Mouse (Mus musculus) forebrain, embryonic 13.5 days (tissue): ENCODE data around the gene Ucn. TPM values are rescaled to one million over a fixed set of nuclear protein-coding genes. Genes with fewer than 3 reads are reported as not detected.

Experiments used
- ATAC-seq: fragments of 200-750 bp; cut with Nextera tagmentation; 2 replicates; pipeline ENCODE4 v1.8.0; 2017
- H3K27ac ChIP-seq: fragments of 300-500 bp; sonication (generic); 2 replicates; pipeline ENCODE4 v1.5.1; 2015; ENCODE audit warnings: inconsistent platforms, mild to moderate bottlenecking, moderate library complexity
- H3K27me3 ChIP-seq: fragments of 300-500 bp; sonication (generic); 2 replicates; pipeline ENCODE4 v1.6.1; 2015; ENCODE audit warnings: mild to moderate bottlenecking, inconsistent platforms
- H3K36me3 ChIP-seq: fragments of 300-500 bp; sonication (generic); 2 replicates; pipeline ENCODE4 v1.6.1; 2015; ENCODE audit warnings: mild to moderate bottlenecking, inconsistent platforms; ENCODE audit not compliant: poor library complexity, severe bottlenecking
- H3K4me1 ChIP-seq: fragments of 300-500 bp; sonication (generic); 2 replicates; pipeline ENCODE4 v1.6.1; 2015; ENCODE audit warnings: inconsistent platforms
- H3K4me2 ChIP-seq: fragments of 300-500 bp; sonication (generic); 2 replicates; pipeline ENCODE4 v1.6.1; 2015; ENCODE audit warnings: inconsistent platforms, mild to moderate bottlenecking, moderate library complexity
- H3K4me3 ChIP-seq: fragments of 300-500 bp; sonication (generic); 2 replicates; pipeline ENCODE4 v1.5.1; 2015; ENCODE audit warnings: mild to moderate bottlenecking, inconsistent platforms
- H3K9ac ChIP-seq: fragments of 300-500 bp; sonication (generic); 2 replicates; pipeline ENCODE4 v1.6.1; 2015; ENCODE audit warnings: mild to moderate bottlenecking, inconsistent platforms
- H3K9me3 ChIP-seq: fragments of 300-500 bp; sonication (generic); replicated peaks from 2 replicates; pipeline ENCODE4 v1.6.1; 2016; ENCODE audit warnings: inconsistent platforms
- WGBS: fragments of 180-500 bp; shearing (Covaris S2); methylation state at CpG from one replicate; pipeline ENCODE4 v1.1.7; 2015; 5-methylcytosine and 5-hydroxymethylcytosine counted together
- polyA plus RNA-seq: library from polyadenylated mRNA; unstranded; fragments of >200 nt; fragmentation: Nextera tagmentation; extraction: Ambion mirVana; gene quantifications from 2 replicates; pipeline ENCODE4 v1.2.1, GENCODE M21; 2015

Gene Ucn
- not detected in 2 replicates for polyA plus RNA-seq

DNA sequence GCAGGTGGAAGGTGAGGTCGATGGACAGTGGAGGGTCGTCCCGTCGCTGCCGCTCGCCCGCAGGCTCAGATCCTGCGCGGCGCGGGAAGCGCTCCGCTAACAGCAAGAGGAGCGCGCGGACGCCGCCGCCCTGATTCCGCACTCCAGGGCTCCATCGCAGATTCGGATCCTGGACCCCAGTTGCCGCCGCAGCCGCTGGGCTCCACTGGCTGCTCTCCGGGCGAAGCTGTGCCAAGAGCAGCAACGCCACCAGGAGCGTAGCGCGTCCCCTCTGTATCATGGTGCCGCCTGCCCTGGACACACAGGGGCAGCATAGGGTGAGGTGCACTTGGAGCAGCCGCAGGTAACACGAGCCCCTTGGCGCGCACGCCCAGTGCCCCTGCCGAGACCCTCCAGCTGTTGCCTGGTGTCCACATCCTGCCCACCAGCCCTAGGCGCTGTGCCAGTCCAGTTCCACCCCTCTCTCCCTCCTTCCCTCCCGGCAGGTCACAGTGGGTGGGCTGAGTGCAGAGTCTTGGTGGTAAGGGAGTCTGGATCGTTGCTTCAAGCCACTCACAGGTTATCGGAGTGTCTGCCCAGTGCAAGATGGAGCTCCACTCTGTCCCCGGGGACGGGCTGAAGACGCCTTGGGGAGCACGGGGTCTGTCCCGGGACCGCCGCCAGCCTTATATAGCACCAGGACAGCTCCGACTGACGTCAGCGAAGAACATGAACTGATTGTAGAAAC, at the start of gene Ucn:
Gene Ucn (minus strand): TSS at position 589 of the 727 bp plus-strand sequence.
- H3K36me3 ChIP-seq: peaks cover 13% of the 10 kb centered on the region
- H3K9me3 ChIP-seq: no peaks in the 10 kb centered on the region
- H3K27ac ChIP-seq: no peak within 1 kb of the TSS
- H3K27me3 ChIP-seq: peaks cover 67% of the 10 kb centered on the region
- H3K4me1 ChIP-seq: peaks cover 20% of the 10 kb centered on the region
- ATAC-seq: no peak
- H3K4me2 ChIP-seq: peak within 1 kb of the TSS; percentile 52
- WGBS: 1% methylated on average over 48 of the region's 52 CpGs
- H3K9ac ChIP-seq: peak within 1 kb of the TSS; percentile 8; the same call in 1 of the 2 replicates
- peak within 1 kb of the TSS; percentile 27 for H3K4me3 ChIP-seq

DNA sequence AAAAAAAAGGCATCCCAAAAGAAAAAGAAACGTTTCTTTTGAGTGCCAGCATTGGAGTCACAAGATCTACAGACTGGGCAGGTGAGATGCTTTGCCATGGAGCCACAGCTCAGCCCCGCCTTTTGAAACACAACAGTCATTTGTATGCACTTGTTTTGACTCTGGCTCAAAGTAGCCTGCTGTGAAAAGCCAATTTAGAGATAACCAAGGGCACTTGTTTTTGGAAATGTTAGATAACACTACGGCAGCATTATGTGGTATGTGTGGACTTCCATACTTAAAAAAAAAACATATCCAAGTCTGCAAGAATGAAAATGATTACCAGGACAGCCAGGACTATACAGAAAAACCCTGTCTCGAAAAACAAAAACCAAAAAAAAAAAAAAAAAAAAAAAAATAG, 45.0 kb upstream of the Ucn start:
- ATAC-seq: no peak
- 64% methylated on average over 4 of the region's 4 CpGs for WGBS
- no peaks in the 10 kb centered on the region for H3K9me3 ChIP-seq
- H3K27me3 ChIP-seq: no peaks in the 10 kb centered on the region
- no peak overlapping the region for H3K4me2 ChIP-seq
- H3K27ac ChIP-seq: no peak overlapping the region
- no peak overlapping the region for H3K9ac ChIP-seq
- no peak overlapping the region for H3K4me3 ChIP-seq
- peaks cover 21% of the 10 kb centered on the region for H3K36me3 ChIP-seq
- peaks cover 11% of the 10 kb centered on the region for H3K4me1 ChIP-seq

DNA sequence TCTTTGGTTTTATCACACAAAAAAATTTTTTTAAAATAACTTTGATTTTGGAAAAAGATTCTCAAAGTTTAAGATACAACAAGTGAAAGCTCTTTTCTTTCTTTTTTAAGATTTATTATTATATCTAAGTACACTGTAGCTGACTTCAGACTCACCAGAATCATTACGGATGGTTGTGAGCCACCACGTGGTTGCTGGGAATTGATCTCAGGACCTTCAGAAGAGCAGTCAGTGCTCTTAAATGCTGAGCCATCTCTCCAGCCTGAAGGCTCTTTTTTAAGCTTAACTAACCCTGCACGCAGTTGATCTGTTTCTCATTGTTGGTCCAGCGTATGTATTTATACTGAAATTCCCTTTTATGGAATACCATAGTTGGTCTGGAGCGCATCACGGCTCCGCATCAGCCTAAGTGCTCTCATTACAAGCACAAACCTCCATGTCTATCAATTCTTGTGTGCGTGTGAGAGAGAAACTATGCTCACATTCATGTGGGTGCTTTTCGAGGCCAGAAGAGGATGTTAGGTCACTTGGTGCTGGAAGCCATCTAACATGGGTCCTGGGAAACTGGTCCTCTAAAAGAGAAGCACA, 42.6 kb upstream of the Ucn start:
- Histone ChIP-seq H3K9me3 (no peaks in the 10 kb centered on the region), H3K9ac (no peak overlapping the region), H3K36me3 (0 out of 2 replicates have a peak, but pooled peaks cover 6% of the 10 kb centered on the region), H3K4me2 (no peak overlapping the region), H3K4me3 (no peak overlapping the region), H3K27ac (no peak overlapping the region), H3K4me1 (peaks cover 30% of the 10 kb centered on the region), H3K27me3 (no peaks in the 10 kb centered on the region)
- ATAC-seq: no peak
- 93% methylated on average over 9 of the region's 9 CpGs for WGBS

DNA sequence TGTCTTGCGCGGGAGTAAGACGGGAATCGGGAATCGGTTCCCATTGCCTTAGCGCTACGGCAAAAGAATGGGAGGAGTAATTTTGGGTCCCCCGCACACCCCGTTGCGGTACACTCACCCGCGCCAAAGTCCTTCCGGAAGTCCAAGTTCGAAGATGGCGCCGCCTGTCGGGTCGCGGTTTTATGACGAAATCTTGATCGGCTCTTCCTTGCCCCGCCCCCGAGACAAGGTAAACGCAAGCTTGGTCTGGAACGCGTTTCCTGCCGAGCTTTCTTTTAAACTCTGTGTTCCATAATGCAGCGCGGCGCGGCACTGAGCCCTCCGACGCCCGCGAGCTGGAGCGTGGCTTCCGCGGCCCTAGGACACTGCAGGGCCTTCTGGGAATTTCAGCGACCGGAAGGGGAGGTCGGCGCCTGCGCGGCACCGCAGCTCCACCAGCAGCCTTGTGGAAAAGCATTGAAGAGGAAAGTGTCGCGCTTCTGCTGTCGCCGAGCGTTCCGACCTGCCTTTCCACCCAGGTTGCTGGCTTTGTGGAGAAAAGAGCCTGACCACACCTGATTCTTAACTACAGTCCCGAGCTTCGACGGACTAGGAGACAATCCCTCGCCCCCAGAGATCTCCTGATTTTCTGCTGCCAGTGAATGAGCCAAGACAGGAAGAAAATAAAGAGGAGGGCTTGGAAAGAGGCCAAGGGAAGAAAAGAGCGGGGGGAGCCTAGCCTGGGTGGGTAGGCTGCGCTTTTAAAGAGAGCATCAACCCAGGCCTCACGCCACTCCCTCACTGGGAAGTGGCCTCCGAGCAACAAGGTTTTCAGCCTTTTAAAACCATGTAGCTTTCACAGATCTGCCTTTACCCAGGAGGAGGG, 41.4 kb upstream of the Ucn start, which contains the start of the genes Gm29609 and Gtf3c2:
Gene Gm29609 (minus strand): TSS at position 146 of the 865 bp plus-strand sequence.
Gene Gtf3c2 (minus strand): TSS at position 379 of the 865 bp plus-strand sequence.
- Histone ChIP-seq H3K4me1 (peaks cover 30% of the 10 kb centered on the region), H3K9ac (peak within 1 kb of the TSS; percentile 82), H3K4me2 (peak within 1 kb of the TSS; percentile 92), H3K27me3 (no peaks in the 10 kb centered on the region), H3K27ac (peak within 1 kb of the TSS; percentile 99), H3K4me3 (peak within 1 kb of the TSS; percentile 93), H3K36me3 (0 out of 2 replicates have a peak, but pooled peaks cover 6% of the 10 kb centered on the region), H3K9me3 (no peaks in the 10 kb centered on the region)
- peak; percentile 98 for ATAC-seq
- WGBS: under 1% methylated on average over 59 of the region's 59 CpGs

DNA sequence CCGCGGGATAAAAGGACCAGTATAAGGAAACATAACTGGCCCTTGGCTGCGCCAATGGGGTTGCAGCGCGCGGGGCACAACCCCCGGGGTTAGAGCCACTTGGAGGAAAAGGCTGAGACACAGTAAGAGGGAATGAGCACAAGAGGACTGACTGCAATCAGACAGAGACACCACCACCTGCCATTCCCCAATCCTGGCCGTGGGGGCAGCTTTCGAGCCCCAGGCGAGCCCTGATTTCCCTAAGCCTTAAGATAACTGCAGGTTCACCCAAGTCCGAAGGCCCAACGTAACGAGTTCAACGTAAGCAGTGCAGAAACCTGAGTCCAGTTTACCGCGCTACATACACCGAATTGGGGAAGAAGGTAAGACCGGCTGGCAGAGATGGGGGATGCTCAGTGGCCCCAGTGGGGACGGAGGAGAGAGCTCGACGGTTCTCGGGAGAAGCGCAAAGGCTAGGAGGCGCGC, 40.7 kb upstream of the Ucn start:
- H3K4me1 ChIP-seq: peaks cover 30% of the 10 kb centered on the region
- H3K4me3 ChIP-seq: peak overlapping the region; percentile 93
- H3K4me2 ChIP-seq: peak overlapping the region; percentile 92
- peaks cover 10% of the 10 kb centered on the region; the same call in 1 of the 2 replicates for H3K36me3 ChIP-seq
- under 1% methylated on average over 25 of the region's 25 CpGs for WGBS
- ATAC-seq: peak; percentile 68; the same call in 1 of the 2 replicates
- peak overlapping the region; percentile 99 for H3K27ac ChIP-seq
- peak overlapping the region; percentile 82 for H3K9ac ChIP-seq
- H3K9me3 ChIP-seq: no peaks in the 10 kb centered on the region
- H3K27me3 ChIP-seq: no peaks in the 10 kb centered on the region

DNA sequence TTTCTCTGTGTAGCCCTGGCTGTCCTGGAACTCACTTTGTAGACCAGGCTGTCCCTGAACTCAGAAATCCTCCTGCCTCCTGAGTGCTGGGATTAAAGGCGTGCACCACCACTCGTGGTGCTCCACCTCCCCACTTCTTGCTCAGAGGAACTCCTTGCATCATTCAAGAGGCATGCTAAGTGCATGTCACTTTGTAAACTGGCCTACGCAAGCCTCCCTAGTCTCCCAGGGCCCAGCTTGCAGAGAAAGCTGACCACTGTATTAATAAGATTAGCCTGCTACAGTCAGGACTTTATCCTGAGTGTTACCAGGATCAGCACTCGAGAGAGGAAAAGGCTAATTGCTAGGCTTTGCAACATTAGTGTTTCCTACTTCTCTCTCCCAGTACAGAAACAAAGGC, 30.0 kb upstream of the Ucn start:
- Histone ChIP-seq H3K9me3 (no peaks in the 10 kb centered on the region), H3K9ac (no peak overlapping the region), H3K27ac (no peak overlapping the region), H3K27me3 (no peaks in the 10 kb centered on the region), H3K36me3 (peaks cover 97% of the 10 kb centered on the region), H3K4me3 (no peak overlapping the region), H3K4me1 (no peaks in the 10 kb centered on the region), H3K4me2 (no peak overlapping the region)
- WGBS: 95% methylated on average over 4 of the region's 4 CpGs
- ATAC-seq: no peak

DNA sequence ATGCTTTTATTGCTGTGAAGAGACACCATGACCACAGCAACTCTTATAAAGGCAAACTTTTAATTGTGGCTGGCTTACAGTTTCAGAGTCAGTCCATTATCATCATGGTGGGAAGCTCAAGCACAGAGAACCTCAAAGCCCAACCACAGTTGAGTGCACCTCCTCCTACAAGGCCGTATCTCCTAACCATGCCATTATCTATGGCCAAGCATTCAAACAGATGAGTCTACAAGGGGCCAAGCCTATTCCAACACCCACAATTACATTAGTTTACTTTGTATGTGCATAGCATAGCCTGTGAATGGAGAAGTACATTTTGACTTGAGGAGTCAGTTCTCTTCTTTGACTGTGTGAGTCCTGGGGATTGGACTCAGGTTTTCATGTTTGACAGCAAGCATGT, 26.2 kb upstream of the Ucn start:
- H3K9me3 ChIP-seq: no peaks in the 10 kb centered on the region
- no peak overlapping the region for H3K27ac ChIP-seq
- H3K4me1 ChIP-seq: no peaks in the 10 kb centered on the region
- H3K4me3 ChIP-seq: no peak overlapping the region
- H3K27me3 ChIP-seq: no peaks in the 10 kb centered on the region
- peaks cover 90% of the 10 kb centered on the region for H3K36me3 ChIP-seq
- no peak overlapping the region for H3K9ac ChIP-seq
- 95% methylated on average over 1 of the region's 1 CpGs for WGBS
- no peak for ATAC-seq
- no peak overlapping the region for H3K4me2 ChIP-seq

DNA sequence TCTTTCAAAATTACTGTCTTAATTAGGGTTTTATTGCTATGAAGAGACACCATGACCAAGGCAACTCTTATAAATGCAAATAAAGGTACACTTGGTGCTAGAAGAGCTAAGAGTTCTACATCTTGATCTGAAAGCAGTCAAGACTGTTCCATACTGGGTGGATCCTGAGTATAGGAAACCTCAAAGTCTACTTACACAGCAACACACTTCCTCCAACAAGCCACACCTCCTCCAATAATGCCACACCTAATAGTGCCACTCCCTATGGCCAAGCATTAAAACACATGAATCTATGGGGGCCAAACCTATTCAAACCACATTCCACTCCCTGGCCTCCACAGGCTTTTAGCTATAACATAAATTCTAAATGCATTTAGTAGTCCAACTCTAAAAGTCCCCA, 23.8 kb upstream of the Ucn start:
- ATAC-seq: no peak
- Histone ChIP-seq H3K27me3 (no peaks in the 10 kb centered on the region), H3K4me3 (no peak overlapping the region), H3K4me2 (no peak overlapping the region), H3K9me3 (no peaks in the 10 kb centered on the region), H3K4me1 (no peaks in the 10 kb centered on the region), H3K27ac (no peak overlapping the region), H3K36me3 (peaks cover 90% of the 10 kb centered on the region), H3K9ac (no peak overlapping the region)

DNA sequence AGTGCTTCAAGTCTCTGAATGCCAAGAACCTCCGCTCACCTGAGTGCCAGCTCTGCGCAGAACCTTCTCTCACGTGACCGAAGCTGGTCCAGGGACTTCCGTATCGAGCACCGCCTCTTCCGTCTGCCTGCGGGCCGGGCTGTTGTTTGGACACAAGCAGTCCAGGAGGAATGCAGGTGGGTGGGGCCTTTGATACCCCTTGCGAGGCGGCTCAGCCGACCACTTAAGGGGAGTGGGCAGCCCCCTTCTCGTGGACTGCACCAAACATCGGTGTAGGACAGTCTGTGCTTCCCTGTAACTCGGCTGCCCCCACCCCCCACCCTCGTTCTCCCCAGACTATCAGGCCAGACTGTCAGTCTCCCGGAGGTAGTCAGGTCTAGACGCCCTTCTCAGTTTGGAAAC, 15.5 kb upstream of the Ucn start, which contains the start of gene Mpv17:
Gene Mpv17 (minus strand): TSS at position 100 of the 402 bp plus-strand sequence.
- Histone ChIP-seq H3K36me3 (peaks cover 41% of the 10 kb centered on the region), H3K4me2 (peak within 1 kb of the TSS; percentile 79), H3K9me3 (no peaks in the 10 kb centered on the region), H3K27me3 (no peaks in the 10 kb centered on the region), H3K27ac (peak within 1 kb of the TSS; percentile 51; the same call in 1 of the 2 replicates), H3K4me1 (peaks cover 14% of the 10 kb centered on the region), H3K4me3 (peak within 1 kb of the TSS; percentile 56), H3K9ac (peak within 1 kb of the TSS; percentile 72)
- peak; percentile 96 for ATAC-seq
- WGBS: under 1% methylated on average over 19 of the region's 19 CpGs

DNA sequence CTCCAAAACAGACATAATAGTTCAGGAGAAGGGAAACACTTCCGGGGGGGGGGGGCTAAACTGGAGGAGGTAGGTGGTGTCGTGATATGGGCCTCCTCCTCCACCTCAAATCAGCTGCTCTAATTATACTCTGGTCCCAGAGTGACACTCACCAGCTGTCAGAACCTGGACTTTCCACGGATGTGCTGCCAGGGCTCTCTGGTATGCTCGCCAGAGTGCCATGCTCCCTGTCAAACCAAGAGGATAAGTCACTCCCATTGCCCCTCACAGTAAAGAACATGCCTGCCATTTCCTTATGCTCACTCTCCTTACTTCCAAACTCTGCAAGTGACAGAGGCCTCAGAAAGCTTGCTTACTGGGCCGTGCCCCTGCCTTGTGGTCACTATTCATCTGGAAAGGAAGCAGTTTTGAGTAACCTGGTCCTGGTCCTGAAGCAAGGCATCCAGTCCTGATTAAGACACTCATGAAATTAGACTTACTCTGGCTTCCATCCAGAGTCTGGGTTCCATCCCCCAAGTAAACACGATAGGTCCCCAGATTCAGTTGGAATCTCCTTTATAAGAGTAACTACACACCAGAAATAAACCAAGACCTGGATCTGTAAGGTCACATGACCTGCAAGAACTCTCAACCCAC, 15.0 kb upstream of the Ucn start:
- peak; percentile 16 for ATAC-seq
- Histone ChIP-seq H3K27ac (no peak overlapping the region), H3K9me3 (no peaks in the 10 kb centered on the region), H3K27me3 (no peaks in the 10 kb centered on the region), H3K9ac (peak overlapping the region; percentile 72), H3K36me3 (peaks cover 36% of the 10 kb centered on the region), H3K4me3 (peak overlapping the region; percentile 56), H3K4me2 (peak overlapping the region; percentile 79), H3K4me1 (peaks cover 14% of the 10 kb centered on the region)
- WGBS: 41% methylated on average over 6 of the region's 6 CpGs

DNA sequence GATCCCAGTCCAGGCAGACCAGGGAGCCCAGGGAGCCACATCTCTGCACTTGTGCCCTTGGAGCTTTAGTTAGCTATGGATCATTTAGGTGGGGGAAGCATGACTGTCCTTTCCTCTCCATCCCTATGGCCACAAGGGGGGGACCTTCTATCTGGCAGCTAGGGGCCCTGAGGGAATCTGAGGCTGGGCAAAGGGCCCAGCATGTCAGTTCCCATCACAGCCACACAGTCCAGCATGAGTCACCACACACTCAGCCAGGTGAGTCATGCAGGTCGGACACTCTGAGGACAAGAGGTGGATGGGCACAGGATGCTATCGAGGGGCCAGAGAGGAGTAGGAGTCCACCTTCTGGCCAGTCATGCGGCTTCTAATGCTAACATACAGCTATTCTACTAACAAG, 13.1 kb upstream of the Ucn start:
- H3K9ac ChIP-seq: no peak overlapping the region
- H3K27me3 ChIP-seq: no peaks in the 10 kb centered on the region
- H3K4me1 ChIP-seq: peaks cover 14% of the 10 kb centered on the region
- no peak for ATAC-seq
- no peak overlapping the region for H3K27ac ChIP-seq
- H3K4me2 ChIP-seq: no peak overlapping the region
- no peaks in the 10 kb centered on the region for H3K9me3 ChIP-seq
- H3K36me3 ChIP-seq: peaks cover 17% of the 10 kb centered on the region
- H3K4me3 ChIP-seq: no peak overlapping the region
- WGBS: 84% methylated on average over 3 of the region's 3 CpGs
